Mouse (Mus musculus) liver, postnatal 0 days (tissue): Measurements from ENCODE around the gene Pth1r.

Experiments
- CTCF ChIP-seq: sonication (generic); IDR thresholded peaks from 2 replicates; pipeline ENCODE4 v1.5.1; 2016; ENCODE audit warnings: antibody characterized with exemption, low read depth
- EP300 ChIP-seq: IDR thresholded peaks from 2 replicates; pipeline ENCODE4 v1.6.1; 2016; ENCODE audit warnings: antibody characterized with exemption, low read depth, mild to moderate bottlenecking

- TF ChIP-seq CTCF (no peak), EP300 (no peak)
Observed at GRCm38 (mm10) chr9:110783611-110784010, 36.7 kb upstream of the Pth1r start.
